Mouse (Mus musculus) spleen, adult 2 months (tissue): ENCODE measurements around the gene AI661453.

Experiments
- CTCF ChIP-seq: fragments of 200-500 bp; IDR thresholded peaks from 2 replicates; pipeline ENCODE4 v1.5.1; 2011; ENCODE audit warnings: mild to moderate bottlenecking, inconsistent platforms; ENCODE audit not compliant: insufficient read depth, insufficient read length, insufficient replicate concordance; ENCODE audit errors: extremely low read depth
- POLR2A ChIP-seq: fragments of 200-500 bp; IDR thresholded peaks from 2 replicates; pipeline ENCODE4 v1.6.1; 2011; ENCODE audit warnings: low read depth, low read length, inconsistent platforms

DNA sequence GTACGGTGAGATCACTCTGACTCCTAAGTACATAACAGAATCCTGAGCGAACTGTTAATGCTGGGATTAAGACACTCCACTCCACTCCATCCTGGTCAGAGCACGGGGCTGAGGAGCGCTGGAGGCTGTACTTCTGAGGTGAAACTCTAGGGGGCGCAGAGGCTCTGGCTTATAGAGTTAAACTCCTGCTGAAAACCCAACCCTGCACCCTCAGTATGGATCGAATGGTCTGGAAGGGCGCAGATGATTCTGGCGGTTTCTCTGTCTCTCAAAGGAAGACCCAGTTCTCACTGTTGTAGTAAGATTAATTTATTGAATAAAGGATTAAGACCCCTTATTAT is 27.9 kb upstream of the AI661453 start:
- no peak for TF ChIP-seq POLR2A
- TF ChIP-seq CTCF = peak; percentile 72; the same call in 1 of the 2 replicates
